Mouse (Mus musculus): Measurements from ENCODE around the gene Prdm2. TPM values are rescaled to one million over a fixed set of nuclear protein-coding genes. Genes with fewer than 3 reads are reported as not detected.

Prdm2 gene
- total and polyA plus RNA-seq, 3 experiments, result 9.3 to 22.0 (median 20.1) TPM

- TF ChIP-seq POLR2A (IDR thresholded peaks at IDR 0.05; ENCODE audit: insufficient read depth, low read depth, low read length) (no peak), CTCF (IDR thresholded peaks at IDR 0.05) (no peak), EP300 (IDR thresholded peaks at IDR 0.05; ENCODE audit: insufficient read depth, low read depth, low read length) (no peak)
- H3K9ac ChIP-seq (ENCODE audit: low read depth, low read length), result no peak overlapping the region
- H3K79me2 ChIP-seq (replicated peaks; ENCODE audit: control insufficient read depth, insufficient read depth, low read length), result peaks cover 6% of the 10 kb centered on the region; the same call in 1 of the 2 replicates
- H3K27ac ChIP-seq, result no peak overlapping the region
- no peak overlapping the region for H3K4me3 ChIP-seq
- intact Hi-C loops (cut with DNase I), result no loop called here
- H3K4me1 ChIP-seq (ENCODE audit: control insufficient read depth, insufficient read depth, low read length), result peaks cover 3% of the 10 kb centered on the region; the same call in 1 of the 2 replicates
- H3K36me3 ChIP-seq (ENCODE audit: control insufficient read depth, insufficient read depth, low read length), result peaks cover 2% of the 10 kb centered on the region
- WGBS, result 56% methylated on average over 4 of the region's 4 CpGs
- no peak for DNase-seq
- no peaks in the 10 kb centered on the region for H3K27me3 ChIP-seq (ENCODE audit: control insufficient read depth, insufficient read depth, low read length)
Observed at GRCm38 (mm10) chr4:143129261-143129760, 83.5 kb downstream of the Prdm2 start.

- no peaks in the 10 kb centered on the region for H3K27me3 ChIP-seq (ENCODE audit: control insufficient read depth, insufficient read depth, low read length)
- H3K4me3 ChIP-seq, result no peak overlapping the region
- 78% methylated on average over 5 of the region's 5 CpGs for WGBS
- H3K4me1 ChIP-seq (ENCODE audit: control insufficient read depth, insufficient read depth, low read length), result peaks cover 3% of the 10 kb centered on the region; the same call in 1 of the 2 replicates
- H3K9ac ChIP-seq (ENCODE audit: low read depth, low read length), result no peak overlapping the region
- H3K79me2 ChIP-seq (replicated peaks; ENCODE audit: control insufficient read depth, insufficient read depth, low read length), result peaks cover 6% of the 10 kb centered on the region; the same call in 1 of the 2 replicates
- no peak overlapping the region for H3K27ac ChIP-seq
- no peak for DNase-seq
- no peak for TF ChIP-seq POLR2A (IDR thresholded peaks at IDR 0.05; ENCODE audit: insufficient read depth, low read depth, low read length)
- TF ChIP-seq CTCF (IDR thresholded peaks at IDR 0.05), result no peak
- no peak for TF ChIP-seq EP300 (IDR thresholded peaks at IDR 0.05; ENCODE audit: insufficient read depth, low read depth, low read length)
- intact Hi-C loops (cut with DNase I), result no loop called here
- H3K36me3 ChIP-seq (ENCODE audit: control insufficient read depth, insufficient read depth, low read length), result peaks cover 2% of the 10 kb centered on the region; the same call in 1 of the 2 replicates
Observed at GRCm38 (mm10) chr4:143127171-143127570, 85.6 kb downstream of the Prdm2 start.

- no peak for TF ChIP-seq CTCF (IDR thresholded peaks at IDR 0.05)
- no peak for TF ChIP-seq POLR2A (IDR thresholded peaks at IDR 0.05; ENCODE audit: insufficient read depth, low read depth, low read length)
- no peak for TF ChIP-seq EP300 (IDR thresholded peaks at IDR 0.05; ENCODE audit: insufficient read depth, low read depth, low read length)
- WGBS, result 92% methylated on average over 14 of the region's 14 CpGs
- no peak for DNase-seq
Observed at GRCm38 (mm10) chr4:143126476-143126875, 86.3 kb downstream of the Prdm2 start.

GRCm38 (mm10) chr4:143125290-143125689 lies 87.5 kb downstream of the Prdm2 start:
- 78% methylated on average over 6 of the region's 6 CpGs for whole genome bisulfite sequencing
- Histone ChIP-seq H3K27ac (no peak overlapping the region), H3K27me3 (ENCODE audit: control insufficient read depth, insufficient read depth, low read length) (no peaks in the 10 kb centered on the region), H3K4me1 (ENCODE audit: control insufficient read depth, insufficient read depth, low read length) (peaks cover 8% of the 10 kb centered on the region), H3K9ac (ENCODE audit: low read depth, low read length) (no peak overlapping the region), H3K36me3 (ENCODE audit: control insufficient read depth, insufficient read depth, low read length) (peaks cover 5% of the 10 kb centered on the region; the same call in 1 of the 2 replicates), H3K79me2 (replicated peaks; ENCODE audit: control insufficient read depth, insufficient read depth, low read length) (peaks cover 6% of the 10 kb centered on the region; the same call in 1 of the 2 replicates), H3K4me3 (no peak overlapping the region)
- no peak for DNase-seq
- intact Hi-C loops (cut with DNase I), result no loop called here
- TF ChIP-seq CTCF (IDR thresholded peaks at IDR 0.05) (no peak), EP300 (IDR thresholded peaks at IDR 0.05; ENCODE audit: insufficient read depth, low read depth, low read length) (no peak), POLR2A (IDR thresholded peaks at IDR 0.05; ENCODE audit: insufficient read depth, low read depth, low read length) (no peak)

More at GRCm38 (mm10) chr4:143126476-143126875, 86.3 kb downstream of the Prdm2 start:
- intact Hi-C loops (cut with DNase I), result no loop called here
- Histone ChIP-seq H3K27me3 (ENCODE audit: control insufficient read depth, insufficient read depth, low read length) (no peaks in the 10 kb centered on the region), H3K79me2 (replicated peaks; ENCODE audit: control insufficient read depth, insufficient read depth, low read length) (peaks cover 6% of the 10 kb centered on the region; the same call in 1 of the 2 replicates), H3K4me1 (ENCODE audit: control insufficient read depth, insufficient read depth, low read length) (peaks cover 5% of the 10 kb centered on the region; the same call in 1 of the 2 replicates), H3K36me3 (ENCODE audit: control insufficient read depth, insufficient read depth, low read length) (peaks cover 2% of the 10 kb centered on the region; the same call in 1 of the 2 replicates), H3K27ac (no peak overlapping the region), H3K9ac (ENCODE audit: low read depth, low read length) (no peak overlapping the region), H3K4me3 (no peak overlapping the region)

- WGBS, result 55% methylated on average over 10 of the region's 10 CpGs
- Histone ChIP-seq H3K27me3 (ENCODE audit: control insufficient read depth, insufficient read depth, low read length) (no peaks in the 10 kb centered on the region), H3K36me3 (ENCODE audit: control insufficient read depth, insufficient read depth, low read length) (peaks cover 3% of the 10 kb centered on the region; the same call in 1 of the 2 replicates), H3K27ac (no peak overlapping the region), H3K4me3 (no peak overlapping the region), H3K9ac (ENCODE audit: low read depth, low read length) (no peak overlapping the region), H3K79me2 (replicated peaks; ENCODE audit: control insufficient read depth, insufficient read depth, low read length) (peaks cover 3% of the 10 kb centered on the region; the same call in 1 of the 2 replicates), H3K4me1 (ENCODE audit: control insufficient read depth, insufficient read depth, low read length) (peaks cover 16% of the 10 kb centered on the region)
- DNase-seq, result peak in 1 of 2 experiments; percentile 51
- TF ChIP-seq EP300 (IDR thresholded peaks at IDR 0.05; ENCODE audit: insufficient read depth, low read depth, low read length) (peak; percentile 95), POLR2A (IDR thresholded peaks at IDR 0.05; ENCODE audit: insufficient read depth, low read depth, low read length) (no peak)
- intact Hi-C loops (cut with DNase I), result no loop called here
Observed at GRCm38 (mm10) chr4:143123043-143123442, 89.8 kb downstream of the Prdm2 start.

- Histone ChIP-seq H3K27me3 (ENCODE audit: control insufficient read depth, insufficient read depth, low read length) (no peaks in the 10 kb centered on the region), H3K36me3 (ENCODE audit: control insufficient read depth, insufficient read depth, low read length) (peaks cover 3% of the 10 kb centered on the region; the same call in 1 of the 2 replicates), H3K9ac (ENCODE audit: low read depth, low read length) (no peak overlapping the region), H3K4me3 (no peak overlapping the region), H3K79me2 (replicated peaks; ENCODE audit: control insufficient read depth, insufficient read depth, low read length) (no peaks in the 10 kb centered on the region; the same call in 1 of the 2 replicates), H3K4me1 (ENCODE audit: control insufficient read depth, insufficient read depth, low read length) (peaks cover 16% of the 10 kb centered on the region), H3K27ac (no peak overlapping the region)
- intact Hi-C loops (cut with DNase I), result no loop called here
- DNase-seq, result no peak
- 91% methylated on average over 3 of the region's 3 CpGs for WGBS
- TF ChIP-seq CTCF (IDR thresholded peaks at IDR 0.05) (no peak), EP300 (IDR thresholded peaks at IDR 0.05; ENCODE audit: insufficient read depth, low read depth, low read length) (no peak), POLR2A (IDR thresholded peaks at IDR 0.05; ENCODE audit: insufficient read depth, low read depth, low read length) (no peak)
Observed at GRCm38 (mm10) chr4:143121174-143121573, 91.6 kb downstream of the Prdm2 start.
